Mouse (Mus musculus) c-Kit-positive CD71-positive TER-119-positive erythroid progenitor cells, embryonic 14.5 days (primary cell): ENCODE data around the gene Myo1d.

Experiments
- DNase-seq: peaks from one replicate; pipeline ENCODE4 v3.0.0-alpha.2; 2013; ENCODE audit warnings: low spot score

Myo1d gene

GRCm38 (mm10) chr11:80781535-80781934 lies 1.7 kb upstream of the Myo1d start:
- no peak for DNase-seq

DNA sequence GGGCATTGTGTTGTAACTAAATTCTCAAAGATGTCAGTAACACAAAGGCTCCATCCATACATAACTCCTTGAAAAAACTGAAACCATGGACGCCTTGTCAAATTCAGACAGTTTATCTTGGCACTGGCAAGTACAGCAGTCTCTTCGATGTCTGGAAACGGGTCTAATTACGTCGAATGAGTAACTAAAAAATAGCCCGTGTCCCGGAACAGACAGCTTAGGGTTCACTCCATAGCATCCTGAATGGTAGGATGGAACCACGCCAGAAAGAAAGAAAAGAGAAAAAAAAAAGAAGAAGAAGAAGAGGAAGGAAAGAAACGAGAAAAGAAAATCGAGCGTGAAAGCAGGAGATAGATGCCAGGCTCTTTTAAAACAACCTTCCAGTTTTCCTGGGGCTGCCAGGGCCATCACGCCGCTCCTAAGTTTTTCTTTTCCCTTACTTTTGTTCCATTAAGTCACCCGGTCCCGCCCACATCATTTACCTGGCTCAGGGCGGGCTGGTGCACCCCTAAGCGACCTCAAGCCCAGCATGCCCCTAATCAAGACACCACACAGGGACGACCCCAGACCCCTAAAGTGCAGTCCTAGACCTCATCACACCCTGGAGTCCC lies 804 bp downstream of the Myo1d start:
- no peak for DNase-seq

DNA sequence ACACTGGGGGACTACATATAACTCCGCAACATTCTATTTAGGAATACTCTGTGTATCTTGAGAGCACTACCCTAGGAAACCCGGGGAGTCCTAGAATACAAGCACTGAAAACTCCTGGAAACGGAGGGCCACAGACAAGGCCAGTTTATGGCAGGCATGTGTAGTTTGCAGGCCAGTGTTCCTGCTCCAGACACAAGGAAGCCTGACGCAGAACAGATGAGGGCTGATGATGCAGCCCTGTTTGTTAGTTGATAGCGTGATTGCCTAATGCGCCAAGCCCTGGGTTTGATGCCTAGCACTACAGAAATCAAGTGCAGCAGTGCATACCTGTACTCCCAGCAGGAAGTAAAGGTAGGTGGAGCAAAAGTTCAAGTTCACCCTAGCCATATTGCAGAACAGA lies 1.7 kb downstream of the Myo1d start:
- no peak for DNase-seq

DNA sequence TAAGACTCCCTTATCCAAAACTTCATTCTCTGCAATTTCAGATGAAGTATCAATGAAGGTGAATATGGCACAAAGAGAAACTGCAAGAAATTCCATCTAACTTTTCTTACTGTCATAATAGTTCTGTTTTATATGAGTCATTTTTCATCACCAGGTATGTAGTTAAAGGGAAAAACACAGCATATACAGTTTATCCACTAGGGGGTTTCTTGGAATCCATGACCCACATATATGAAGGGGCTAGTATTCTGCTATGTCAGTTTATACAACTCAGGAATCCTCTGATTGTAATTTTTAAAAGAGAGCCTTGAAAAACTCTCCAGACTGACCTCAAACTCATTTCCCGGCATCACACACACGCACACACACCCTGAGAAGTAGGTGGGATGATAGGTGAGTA lies 2.1 kb downstream of the Myo1d start:
- DNase-seq = no peak

DNA sequence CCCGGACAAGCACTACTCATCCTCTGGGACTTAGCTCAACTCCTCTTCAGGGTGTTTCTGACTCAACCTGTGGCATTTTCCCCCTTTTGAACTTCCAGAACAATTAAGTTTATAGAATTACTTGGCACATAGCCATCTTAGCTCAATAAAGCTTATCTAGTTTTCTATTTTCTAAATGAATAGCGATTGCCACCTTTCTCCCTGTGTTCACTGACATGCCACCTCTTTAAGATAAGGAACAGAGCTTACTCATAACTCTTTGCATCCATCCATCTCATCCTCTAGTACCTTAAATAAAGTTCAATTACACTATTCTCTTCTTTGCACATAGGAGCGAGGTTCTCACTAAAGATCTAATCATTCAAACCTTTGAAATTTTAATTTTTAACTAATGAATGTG lies 4.3 kb downstream of the Myo1d start:
- DNase-seq = no peak

DNA sequence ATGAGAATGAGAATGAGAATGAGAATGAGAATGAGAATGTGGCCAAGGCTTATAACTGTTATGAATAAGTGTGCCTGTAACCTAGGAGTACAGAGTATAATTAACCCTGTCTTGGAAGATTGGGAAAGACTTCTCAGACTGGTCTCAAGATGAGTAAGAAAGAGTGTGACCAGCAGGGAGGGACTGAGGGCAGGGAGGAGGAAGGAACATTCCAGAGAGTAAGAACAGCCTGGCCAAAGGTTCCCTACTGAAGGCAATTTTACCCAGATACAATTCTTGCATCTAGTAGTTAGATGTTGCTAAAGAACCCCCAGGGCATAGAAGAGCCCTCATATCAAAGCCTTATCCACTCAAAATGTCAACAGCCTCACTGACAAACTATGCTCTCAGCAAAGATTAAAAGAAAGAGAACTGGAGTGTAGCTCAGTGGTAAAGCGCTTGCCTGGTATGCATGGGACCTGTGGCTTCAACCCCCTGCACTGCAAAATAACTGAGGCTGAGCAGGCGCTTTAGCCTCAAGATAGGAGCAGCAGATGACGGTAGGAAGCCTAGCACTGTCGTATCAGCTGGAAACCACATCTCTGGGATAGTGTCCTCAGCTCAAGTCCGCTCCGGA lies 7.1 kb downstream of the Myo1d start:
- no peak for DNase-seq

DNA sequence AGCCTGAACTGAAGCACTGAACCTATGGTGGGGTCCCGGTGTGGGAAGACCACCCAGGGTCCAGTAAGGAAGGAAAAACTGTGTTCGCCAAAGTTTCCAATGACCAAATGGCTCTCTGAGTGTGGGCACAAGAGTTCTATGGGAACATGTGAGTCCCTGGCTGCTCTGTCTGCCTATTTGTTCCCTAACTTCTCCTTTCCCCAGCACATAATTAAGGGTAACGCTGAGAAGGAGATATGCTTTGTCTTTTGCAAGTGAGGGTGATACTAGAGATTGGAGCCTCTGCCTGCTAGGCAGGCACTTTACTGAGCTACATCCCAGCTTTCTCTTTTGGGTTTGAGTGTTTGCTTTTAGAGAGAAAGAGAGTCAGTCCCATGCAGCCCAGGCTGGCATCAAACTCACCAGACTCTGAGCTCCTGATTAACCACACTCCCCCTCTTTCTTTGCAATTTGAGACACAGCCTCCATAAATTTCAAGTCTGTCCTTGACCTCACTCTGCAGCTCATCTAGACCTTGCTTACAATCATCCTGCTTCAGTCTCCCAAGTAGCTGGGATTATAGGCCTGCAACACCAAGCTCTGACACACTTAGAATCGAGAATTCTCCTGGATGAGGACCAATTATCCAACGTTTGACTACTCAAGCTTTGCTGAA lies 8.1 kb downstream of the Myo1d start:
- no peak for DNase-seq

DNA sequence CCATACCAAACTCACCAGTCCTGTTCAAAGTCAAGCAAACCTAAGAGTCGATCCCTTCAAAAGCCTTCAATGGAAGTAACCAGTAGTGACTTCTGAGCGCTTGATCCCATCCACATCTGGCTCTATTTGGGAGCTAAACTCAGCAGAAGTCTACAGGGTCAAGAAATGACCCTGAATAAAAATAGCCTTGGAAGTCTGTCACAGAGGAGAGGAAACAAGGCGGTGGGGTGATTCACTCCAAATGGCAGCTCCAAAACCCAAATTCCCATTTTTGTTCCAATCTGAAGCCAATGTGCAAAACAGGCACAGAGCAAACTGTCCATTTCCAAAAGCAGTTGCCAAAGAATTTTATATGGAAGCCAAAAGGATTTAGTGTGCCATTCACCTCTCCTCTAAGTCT lies 8.6 kb downstream of the Myo1d start:
- DNase-seq = no peak

- no peak for DNase-seq
Observed at GRCm38 (mm10) chr11:80767320-80767617, 12.6 kb downstream of the Myo1d start.

DNA sequence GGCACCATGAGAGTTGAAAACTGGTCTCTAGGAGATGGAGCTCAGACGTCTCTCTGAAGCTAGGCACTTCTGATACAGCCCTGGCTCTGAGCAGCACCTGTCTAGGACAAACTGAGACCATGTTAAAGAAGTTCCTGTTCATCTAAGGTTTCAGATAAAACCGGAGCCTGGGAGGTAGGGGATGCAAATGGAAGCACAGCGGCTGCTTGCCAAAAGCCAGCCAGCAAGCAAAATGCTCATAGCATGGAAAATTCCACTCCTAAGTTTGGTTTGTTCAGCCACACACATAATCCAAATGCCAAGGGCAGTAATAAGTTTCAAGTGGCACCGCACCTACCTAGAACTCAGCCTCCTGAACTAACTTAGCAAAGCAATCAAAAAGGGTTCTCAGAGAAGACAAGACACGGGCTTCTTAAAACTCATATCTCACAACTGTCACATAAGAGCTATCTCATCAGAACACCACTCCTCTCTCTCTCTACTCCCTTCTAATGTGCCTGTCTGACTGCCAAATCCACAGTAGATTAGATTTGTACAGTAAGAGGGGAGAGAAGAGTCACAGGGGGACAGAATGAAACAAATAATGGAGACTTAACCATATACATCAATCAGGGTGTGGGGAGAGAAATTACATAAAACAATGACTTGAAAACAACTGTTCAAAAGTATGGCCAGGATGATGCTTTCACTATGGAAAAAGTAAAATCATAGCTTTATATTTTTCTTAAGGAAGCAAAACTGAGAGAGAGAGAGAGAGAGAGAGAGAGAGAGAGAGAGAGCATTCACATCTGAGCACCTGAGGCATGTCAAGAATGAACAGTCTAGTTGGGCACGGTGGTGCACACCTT lies 13.1 kb downstream of the Myo1d start:
- DNase-seq = no peak

DNA sequence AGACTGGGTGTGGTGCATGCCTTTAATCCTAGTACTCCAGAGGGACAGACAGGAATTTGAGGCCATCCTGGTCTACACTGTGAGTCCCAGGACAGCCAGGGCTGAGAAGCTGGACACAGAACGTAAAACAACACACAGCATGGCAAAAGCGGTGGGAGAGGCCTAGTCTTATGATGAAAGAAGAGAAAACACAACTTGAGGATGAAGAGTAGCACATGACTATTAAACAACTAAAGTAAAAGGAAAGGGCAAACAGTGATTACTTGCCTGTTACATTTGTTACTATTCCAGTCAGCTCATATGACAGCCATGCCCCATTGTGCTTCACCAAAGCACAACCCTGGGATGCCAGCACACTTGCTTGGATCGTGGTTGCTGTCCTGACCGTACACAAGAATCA lies 13.8 kb downstream of the Myo1d start:
- DNase-seq = no peak

DNA sequence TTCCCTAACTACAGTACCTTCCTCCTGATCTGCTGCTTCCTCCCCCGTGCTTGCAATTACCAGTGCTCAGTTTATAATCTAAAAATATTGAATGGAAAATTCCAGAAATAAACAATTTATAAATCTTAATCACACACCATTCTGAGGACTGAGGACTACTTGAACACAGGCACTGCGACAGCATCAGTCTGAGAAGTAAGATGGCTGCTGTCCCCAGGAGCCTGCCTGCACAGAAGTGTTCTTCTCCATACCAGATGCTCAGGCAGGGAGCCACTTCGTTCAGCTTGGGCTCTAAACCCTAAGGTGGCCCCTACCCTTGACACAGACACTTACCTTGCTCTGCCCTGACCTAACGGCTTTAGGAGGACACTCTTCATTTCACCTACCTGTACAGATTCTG lies 17.8 kb downstream of the Myo1d start:
- no peak for DNase-seq

GRCm38 (mm10) chr11:80761285-80761974 lies 18.4 kb downstream of the Myo1d start:
- no peak for DNase-seq

- no peak for DNase-seq
Observed at GRCm38 (mm10) chr11:80759023-80759422, 20.8 kb downstream of the Myo1d start.

DNA sequence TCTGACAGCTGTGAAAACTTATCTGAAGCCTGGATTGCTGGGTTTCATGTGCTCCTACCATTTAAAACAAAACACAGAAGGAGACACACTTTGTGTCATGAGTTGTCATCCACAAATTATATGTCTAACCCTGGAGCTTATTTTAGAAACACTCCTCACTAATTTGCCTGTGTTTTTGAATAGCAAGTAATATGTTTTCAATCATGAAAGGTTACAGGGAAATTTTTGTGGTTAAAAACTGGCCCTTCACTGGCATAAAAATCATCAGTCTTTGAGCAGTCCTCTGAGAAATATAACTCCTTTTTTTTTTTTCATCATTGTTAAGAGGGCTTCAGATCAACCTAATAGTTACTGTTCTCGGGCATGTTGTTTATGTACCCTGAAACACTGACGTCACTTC lies 25.6 kb downstream of the Myo1d start:
- DNase-seq = no peak

GRCm38 (mm10) chr11:80751168-80751567 lies 28.7 kb downstream of the Myo1d start:
- no peak for DNase-seq

DNA sequence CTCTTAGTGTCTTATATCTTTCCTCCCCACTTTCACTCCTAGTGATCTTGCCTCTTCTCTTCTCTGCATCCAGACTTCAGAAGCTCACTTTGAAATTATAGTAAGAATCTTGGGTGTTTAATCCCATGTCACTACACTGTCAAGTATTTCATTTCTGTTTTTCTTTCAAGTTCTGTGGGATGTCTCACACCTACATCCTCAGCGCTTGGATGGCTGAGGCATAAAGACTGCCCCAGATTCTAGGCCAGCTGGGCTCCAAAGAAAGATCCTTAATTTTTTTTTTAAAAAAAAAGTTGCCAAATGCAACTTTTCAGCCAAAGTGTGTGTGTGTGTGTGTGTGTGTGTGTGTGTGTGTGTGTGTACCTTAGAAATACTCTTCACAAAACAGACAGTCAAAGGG lies 30.6 kb downstream of the Myo1d start:
- DNase-seq = no peak

DNA sequence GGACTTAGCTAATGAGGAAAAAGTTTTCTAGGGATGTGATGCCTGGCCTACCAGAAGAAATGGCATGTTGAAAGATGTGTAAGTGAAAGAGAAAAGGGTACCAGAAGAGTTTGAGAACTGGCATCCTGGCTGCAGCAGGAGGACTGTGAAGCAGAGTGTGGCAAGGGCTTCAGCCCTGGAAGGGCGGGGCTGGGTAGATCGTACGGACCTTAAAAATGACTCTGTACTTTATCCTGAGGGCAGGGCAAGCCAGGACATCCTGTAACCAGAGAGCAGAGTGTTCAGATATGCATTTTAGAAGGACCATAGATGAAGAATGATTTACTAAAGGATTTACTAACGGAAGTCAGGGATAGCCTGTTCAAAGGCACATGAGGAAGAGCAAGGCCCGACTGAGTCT lies 34.4 kb downstream of the Myo1d start:
- DNase-seq = no peak

- no peak for DNase-seq
Observed at GRCm38 (mm10) chr11:80743823-80744410, 35.9 kb downstream of the Myo1d start.

- DNase-seq = no peak
Observed at GRCm38 (mm10) chr11:80742462-80742861, 37.4 kb downstream of the Myo1d start.

- DNase-seq = no peak
Observed at GRCm38 (mm10) chr11:80734771-80735170, 45.1 kb downstream of the Myo1d start.

- no peak for DNase-seq
Observed at GRCm38 (mm10) chr11:80724701-80725100, 55.1 kb downstream of the Myo1d start.
